Mouse (Mus musculus) embryonic facial prominence, embryonic 14.5 days (tissue): ENCODE results near the gene Hes5. TPM values are rescaled to one million over a fixed set of nuclear protein-coding genes. Genes with fewer than 3 reads are reported as not detected.
A peak's percentile ranks its signal among the peaks of the same experiment; 100 is the strongest.

ENCODE experiments used
- ATAC-seq: fragments of 200-750 bp; cut with Nextera tagmentation; 2 replicates; pipeline ENCODE4 v1.8.0; 2017; ENCODE audit warnings: low read depth, moderate number of reproducible peaks, moderate TSS enrichment
- DNase-seq: peaks from one replicate; pipeline ENCODE4 v3.0.0-alpha.2; 2015; ENCODE audit warnings: low spot score
- H3K27ac ChIP-seq: fragments of 300-500 bp; sonication (generic); replicated peaks from 2 replicates; pipeline ENCODE4 v1.5.1; 2014; ENCODE audit warnings: low read depth, mild to moderate bottlenecking, low read length, moderate library complexity
- H3K27me3 ChIP-seq: fragments of 300-500 bp; sonication (generic); replicated peaks from 2 replicates; pipeline ENCODE4 v1.6.1; 2014; ENCODE audit warnings: low read length; ENCODE audit not compliant: control insufficient read depth, insufficient read depth
- H3K36me3 ChIP-seq: fragments of 300-500 bp; sonication (generic); 2 replicates; pipeline ENCODE4 v1.6.1; 2014; ENCODE audit warnings: low read length, mixed read lengths; ENCODE audit not compliant: control insufficient read depth, insufficient read depth
- H3K4me1 ChIP-seq: fragments of 300-500 bp; sonication (generic); 2 replicates; pipeline ENCODE4 v1.6.1; 2014; ENCODE audit warnings: antibody characterized with exemption, low read length; ENCODE audit not compliant: control insufficient read depth, insufficient read depth
- H3K4me2 ChIP-seq: fragments of 300-500 bp; sonication (generic); 2 replicates; pipeline ENCODE4 v1.6.1; 2014; ENCODE audit warnings: low read depth, mild to moderate bottlenecking, low read length, moderate library complexity, mixed read lengths
- H3K4me3 ChIP-seq: fragments of 300-500 bp; sonication (generic); 2 replicates; pipeline ENCODE4 v1.5.1; 2014; ENCODE audit warnings: low read depth, mild to moderate bottlenecking, low read length
- H3K9ac ChIP-seq: fragments of 300-500 bp; sonication (generic); 2 replicates; pipeline ENCODE4 v1.6.1; 2014; ENCODE audit warnings: low read depth, mild to moderate bottlenecking, low read length, moderate library complexity, mixed read lengths
- H3K9me3 ChIP-seq: fragments of 300-500 bp; sonication (generic); 2 replicates; pipeline ENCODE4 v1.6.1; 2016; ENCODE audit warnings: low read length; ENCODE audit not compliant: control insufficient read depth
- WGBS: fragments of 180-500 bp; shearing (Covaris S2); extraction: QIAGEN DNeasy Blood & Tissue Kit; methylation state at CpG from one replicate; pipeline ENCODE4 v1.1.7; 2014; 5-methylcytosine and 5-hydroxymethylcytosine counted together
- polyA plus RNA-seq: library from polyadenylated mRNA; unstranded; fragments of >200 nt; fragmentation: Nextera tagmentation; extraction: Ambion mirVana; gene quantifications from 2 replicates; pipeline ENCODE4 v1.2.1, GENCODE M21; 2014

The Hes5 gene
- polyA plus RNA-seq, 1 experiment from 2014 or later: 2.8 TPM

- DNase-seq (no peak), ATAC-seq (no peak)
- H3K4me2 ChIP-seq: no peak overlapping the region
- H3K4me3 ChIP-seq: no peak overlapping the region
- no peaks in the 10 kb centered on the region for H3K36me3 ChIP-seq
- H3K9me3 ChIP-seq: no peaks in the 10 kb centered on the region
- no peaks in the 10 kb centered on the region for H3K27me3 ChIP-seq
- no peaks in the 10 kb centered on the region for H3K4me1 ChIP-seq
- H3K9ac ChIP-seq: no peak overlapping the region
- 59% methylated on average over 8 of the region's 8 CpGs for WGBS
- H3K27ac ChIP-seq: no peak overlapping the region
These were observed 24.0 kb upstream of the Hes5 start for GRCm38 (mm10) chr4:154936542-154937255.

DNA sequence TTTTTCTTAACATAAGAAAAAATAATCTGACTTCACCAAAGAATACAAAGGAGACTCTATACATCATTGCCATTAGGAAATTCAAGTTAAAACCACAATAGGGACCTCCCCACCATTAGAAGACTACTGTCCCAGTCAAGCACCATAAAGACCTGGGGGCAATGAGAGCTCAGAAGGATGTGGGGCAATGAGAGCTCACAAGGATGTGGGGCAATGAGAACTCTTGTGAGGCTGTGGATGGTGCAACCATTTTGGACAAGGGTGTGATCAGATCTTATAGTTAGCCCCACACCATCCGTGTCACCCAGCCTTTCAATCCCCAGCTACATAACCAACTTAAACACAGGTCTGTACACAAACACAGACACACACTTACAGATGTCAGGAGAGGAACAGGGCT, 23.0 kb upstream of the Hes5 start:
- no peak overlapping the region for H3K9ac ChIP-seq
- no peaks in the 10 kb centered on the region for H3K27me3 ChIP-seq
- no peaks in the 10 kb centered on the region for H3K4me1 ChIP-seq
- no peaks in the 10 kb centered on the region for H3K36me3 ChIP-seq
- H3K9me3 ChIP-seq: no peaks in the 10 kb centered on the region
- H3K27ac ChIP-seq: no peak overlapping the region
- H3K4me3 ChIP-seq: no peak overlapping the region
- DNase-seq (no peak), ATAC-seq (no peak)
- 76% methylated on average over 1 of the region's 1 CpGs for WGBS
- no peak overlapping the region for H3K4me2 ChIP-seq

GRCm38 (mm10) chr4:154940156-154940555, 20.6 kb upstream of the Hes5 start:
- Histone ChIP-seq H3K4me1 (no peaks in the 10 kb centered on the region), H3K9me3 (no peaks in the 10 kb centered on the region), H3K36me3 (no peaks in the 10 kb centered on the region), H3K27me3 (no peaks in the 10 kb centered on the region), H3K9ac (no peak overlapping the region), H3K27ac (no peak overlapping the region), H3K4me2 (no peak overlapping the region), H3K4me3 (no peak overlapping the region)
- DNase-seq (no peak), ATAC-seq (no peak)
- WGBS: 83% methylated on average over 2 of the region's 2 CpGs

DNA sequence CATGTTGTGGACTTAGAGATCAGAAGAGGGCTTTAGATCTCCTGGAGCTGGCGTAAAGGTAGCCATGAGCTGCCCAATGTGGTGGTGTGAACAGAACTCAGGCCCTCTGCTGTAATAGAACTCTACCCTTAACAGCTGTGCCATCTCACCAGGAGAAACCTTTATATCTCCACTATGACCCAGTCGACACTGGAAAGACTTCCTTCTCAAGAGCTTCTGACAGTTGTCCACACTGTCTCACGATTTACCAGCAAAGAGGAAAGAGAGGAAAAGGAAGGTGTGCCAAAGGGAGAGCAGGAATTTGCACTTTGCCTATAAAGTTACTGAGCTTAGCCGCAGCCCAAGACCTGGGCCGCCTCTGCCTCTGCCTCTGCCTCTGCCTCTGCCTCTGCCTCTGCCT, 18.9 kb upstream of the Hes5 start:
- no peaks in the 10 kb centered on the region for H3K27me3 ChIP-seq
- WGBS: 92% methylated on average over 5 of the region's 5 CpGs
- H3K9ac ChIP-seq: no peak overlapping the region
- H3K36me3 ChIP-seq: no peaks in the 10 kb centered on the region
- no peak overlapping the region for H3K4me3 ChIP-seq
- H3K4me2 ChIP-seq: no peak overlapping the region
- DNase-seq: no peak
- no peaks in the 10 kb centered on the region for H3K4me1 ChIP-seq
- ATAC-seq: no peak
- no peaks in the 10 kb centered on the region for H3K9me3 ChIP-seq
- H3K27ac ChIP-seq: no peak overlapping the region

GRCm38 (mm10) chr4:154942632-154943322, 17.9 kb upstream of the Hes5 start:
- no peak for ATAC-seq
- 74% methylated on average over 10 of the region's 10 CpGs for WGBS

DNA sequence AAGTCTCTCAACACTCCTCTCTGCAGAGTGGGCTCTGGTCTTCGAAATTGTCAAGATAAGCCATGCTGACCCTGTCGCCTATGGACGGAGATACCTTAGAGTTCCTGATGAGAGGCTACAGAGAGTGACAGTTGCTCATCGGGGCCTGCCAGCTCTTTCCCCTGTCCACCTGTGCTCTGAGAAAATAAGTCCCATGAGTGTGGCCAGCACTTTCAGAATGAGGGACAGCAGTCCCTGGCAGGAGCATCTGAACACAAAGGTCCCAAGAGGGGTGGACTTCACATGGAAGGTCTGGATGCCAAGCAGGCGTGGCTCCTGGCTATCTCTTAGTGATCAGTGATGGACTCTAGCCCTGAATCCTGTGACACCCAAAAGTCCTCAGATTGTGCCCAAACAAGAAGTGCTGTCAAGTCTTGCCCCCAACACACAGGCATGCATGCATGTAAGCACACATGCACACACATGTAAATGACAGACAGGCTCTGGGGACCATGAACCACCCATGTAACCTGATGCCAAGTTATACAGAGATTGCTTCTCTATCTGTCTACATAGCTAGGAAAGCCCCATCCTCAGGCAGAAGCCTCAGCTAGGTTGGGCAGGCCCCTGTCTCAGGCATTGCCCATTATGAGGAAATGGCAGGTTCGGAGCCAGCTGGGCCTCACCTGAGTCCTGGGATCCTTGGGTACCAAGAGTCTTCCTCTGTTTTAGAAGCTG, 17.2 kb upstream of the Hes5 start:
- no peak overlapping the region for H3K4me2 ChIP-seq
- H3K36me3 ChIP-seq: no peaks in the 10 kb centered on the region
- no peak overlapping the region for H3K4me3 ChIP-seq
- H3K27ac ChIP-seq: no peak overlapping the region
- H3K9ac ChIP-seq: no peak overlapping the region
- DNase-seq (no peak), ATAC-seq (no peak)
- H3K27me3 ChIP-seq: no peaks in the 10 kb centered on the region
- 88% methylated on average over 6 of the region's 6 CpGs for WGBS
- H3K4me1 ChIP-seq: no peaks in the 10 kb centered on the region
- no peaks in the 10 kb centered on the region for H3K9me3 ChIP-seq

More at GRCm38 (mm10) chr4:154942632-154943322, 17.9 kb upstream of the Hes5 start:
- Histone ChIP-seq H3K4me1 (no peaks in the 10 kb centered on the region), H3K4me3 (no peak overlapping the region), H3K9ac (no peak overlapping the region), H3K27me3 (no peaks in the 10 kb centered on the region), H3K4me2 (no peak overlapping the region), H3K27ac (no peak overlapping the region), H3K36me3 (no peaks in the 10 kb centered on the region), H3K9me3 (no peaks in the 10 kb centered on the region)
- DNase-seq: no peak

- no peak overlapping the region for H3K4me2 ChIP-seq
- H3K36me3 ChIP-seq: no peaks in the 10 kb centered on the region
- ATAC-seq: peak; percentile 74
- H3K27me3 ChIP-seq: peaks cover 3% of the 10 kb centered on the region
- H3K4me3 ChIP-seq: no peak overlapping the region
- 40% methylated on average over 2 of the region's 2 CpGs for WGBS
- H3K9ac ChIP-seq: no peak overlapping the region
- no peaks in the 10 kb centered on the region for H3K9me3 ChIP-seq
- DNase-seq: peak; percentile 90
- no peak overlapping the region for H3K27ac ChIP-seq
- H3K4me1 ChIP-seq: no peaks in the 10 kb centered on the region
These were observed 16.6 kb upstream of the Hes5 start for GRCm38 (mm10) chr4:154944121-154944590.

- Histone ChIP-seq H3K4me2 (peak overlapping the region; percentile 44), H3K4me3 (peak overlapping the region; percentile 17), H3K9me3 (no peaks in the 10 kb centered on the region), H3K27me3 (peaks cover 20% of the 10 kb centered on the region), H3K4me1 (peaks cover 4% of the 10 kb centered on the region; the same call in 1 of the 2 replicates), H3K36me3 (no peaks in the 10 kb centered on the region), H3K27ac (no peak overlapping the region), H3K9ac (no peak overlapping the region)
- ATAC-seq: peak; percentile 93
- peak; percentile 90 for DNase-seq
- WGBS: 2% methylated on average over 8 of the region's 8 CpGs
These were observed 14.4 kb upstream of the Hes5 start for GRCm38 (mm10) chr4:154946319-154946718.
